Mouse (Mus musculus): ENCODE data around the gene Ttc39a. TPM values are rescaled to one million over a fixed set of nuclear protein-coding genes. Genes with fewer than 3 reads are reported as not detected.

Gene Ttc39a
- polyA plus RNA-seq, 1 experiment from 2014 or later = 29.7 TPM

DNA sequence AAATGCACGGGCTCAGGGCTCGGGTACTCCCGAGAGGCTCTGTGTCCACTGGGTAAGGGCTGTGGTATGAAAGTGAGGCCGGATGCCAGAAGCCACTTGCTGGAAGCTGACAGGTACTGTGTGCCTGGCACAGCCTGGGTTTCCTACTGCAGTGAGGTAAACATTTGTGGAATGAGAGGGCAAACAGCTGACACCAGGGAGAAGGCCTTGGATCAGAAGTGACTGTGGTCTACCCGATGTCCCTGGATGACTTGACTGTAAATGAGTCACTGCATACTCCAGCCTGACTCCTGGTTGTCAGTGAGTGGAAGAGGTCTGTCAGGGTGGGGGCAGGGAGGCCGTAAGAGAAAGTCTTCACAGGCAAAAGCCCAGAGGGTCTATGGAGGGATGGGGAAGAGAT is 27.2 kb downstream of the Ttc39a start:
- no peak for DNase-seq (ENCODE audit: low spot score)
- no peak overlapping the region for H3K9ac ChIP-seq (ENCODE audit: low read length)
- ATAC-seq (ENCODE audit: low FRiP score, low TSS enrichment) = no peak
- H3K4me3 ChIP-seq (ENCODE audit: low read depth, low read length) = no peak overlapping the region
- no peaks in the 10 kb centered on the region for H3K36me3 ChIP-seq (ENCODE audit: control insufficient read depth, insufficient read depth, low read length)
- no peaks in the 10 kb centered on the region for H3K4me1 ChIP-seq (replicated peaks; ENCODE audit: control insufficient read depth, insufficient read depth)
- TF ChIP-seq EP300 (optimal IDR thresholded peaks at IDR 0.05) = no peak
- TF ChIP-seq CTCF (IDR thresholded peaks at IDR 0.05; ENCODE audit: low read depth) = no peak
- no peaks in the 10 kb centered on the region for H3K27me3 ChIP-seq (ENCODE audit: control insufficient read depth, insufficient read depth, low read length)
- H3K27ac ChIP-seq (replicated peaks) = 0 out of 2 replicates have a peak overlapping the region, but pooled peaks have one; percentile 35
- no peaks in the 10 kb centered on the region for H3K9me3 ChIP-seq (ENCODE audit: control insufficient read depth, low read length)
- H3K4me2 ChIP-seq (replicated peaks; ENCODE audit: low read depth) = no peak overlapping the region
- WGBS = 57% methylated on average over 6 of the region's 6 CpGs

DNA sequence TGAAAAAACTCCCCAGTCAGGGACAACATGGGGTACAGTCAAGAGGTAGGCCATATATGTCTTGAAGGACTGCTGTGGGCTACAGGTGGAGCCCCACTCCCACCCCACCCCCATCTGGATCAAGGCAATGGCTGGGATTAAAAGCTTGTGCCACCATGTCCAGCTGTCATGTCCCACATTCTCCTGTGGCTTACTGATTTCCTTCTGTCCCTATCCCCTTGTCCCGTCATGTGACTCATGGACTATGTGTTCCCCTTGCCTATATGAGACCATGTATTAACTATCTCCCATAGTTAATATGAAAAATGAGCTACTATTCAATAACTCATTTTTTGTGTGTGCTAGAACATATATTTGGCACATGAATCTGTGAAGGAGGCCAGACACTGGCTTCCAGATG is 27.8 kb downstream of the Ttc39a start:
- Histone ChIP-seq H3K9me3 (ENCODE audit: control insufficient read depth, low read length) (no peaks in the 10 kb centered on the region), H3K4me2 (replicated peaks; ENCODE audit: low read depth) (no peak overlapping the region), H3K27ac (replicated peaks) (no peak overlapping the region), H3K36me3 (ENCODE audit: control insufficient read depth, insufficient read depth, low read length) (no peaks in the 10 kb centered on the region), H3K4me1 (replicated peaks; ENCODE audit: control insufficient read depth, insufficient read depth) (no peaks in the 10 kb centered on the region), H3K27me3 (ENCODE audit: control insufficient read depth, insufficient read depth, low read length) (no peaks in the 10 kb centered on the region), H3K4me3 (ENCODE audit: low read depth, low read length) (no peak overlapping the region), H3K9ac (ENCODE audit: low read length) (no peak overlapping the region)
- DNase-seq (ENCODE audit: low spot score) = no peak
- no peak for ATAC-seq (ENCODE audit: low FRiP score, low TSS enrichment)
- TF ChIP-seq CTCF (IDR thresholded peaks at IDR 0.05; ENCODE audit: low read depth) (no peak), EP300 (optimal IDR thresholded peaks at IDR 0.05) (no peak)
- 95% methylated on average over 1 of the region's 1 CpGs for WGBS

DNA sequence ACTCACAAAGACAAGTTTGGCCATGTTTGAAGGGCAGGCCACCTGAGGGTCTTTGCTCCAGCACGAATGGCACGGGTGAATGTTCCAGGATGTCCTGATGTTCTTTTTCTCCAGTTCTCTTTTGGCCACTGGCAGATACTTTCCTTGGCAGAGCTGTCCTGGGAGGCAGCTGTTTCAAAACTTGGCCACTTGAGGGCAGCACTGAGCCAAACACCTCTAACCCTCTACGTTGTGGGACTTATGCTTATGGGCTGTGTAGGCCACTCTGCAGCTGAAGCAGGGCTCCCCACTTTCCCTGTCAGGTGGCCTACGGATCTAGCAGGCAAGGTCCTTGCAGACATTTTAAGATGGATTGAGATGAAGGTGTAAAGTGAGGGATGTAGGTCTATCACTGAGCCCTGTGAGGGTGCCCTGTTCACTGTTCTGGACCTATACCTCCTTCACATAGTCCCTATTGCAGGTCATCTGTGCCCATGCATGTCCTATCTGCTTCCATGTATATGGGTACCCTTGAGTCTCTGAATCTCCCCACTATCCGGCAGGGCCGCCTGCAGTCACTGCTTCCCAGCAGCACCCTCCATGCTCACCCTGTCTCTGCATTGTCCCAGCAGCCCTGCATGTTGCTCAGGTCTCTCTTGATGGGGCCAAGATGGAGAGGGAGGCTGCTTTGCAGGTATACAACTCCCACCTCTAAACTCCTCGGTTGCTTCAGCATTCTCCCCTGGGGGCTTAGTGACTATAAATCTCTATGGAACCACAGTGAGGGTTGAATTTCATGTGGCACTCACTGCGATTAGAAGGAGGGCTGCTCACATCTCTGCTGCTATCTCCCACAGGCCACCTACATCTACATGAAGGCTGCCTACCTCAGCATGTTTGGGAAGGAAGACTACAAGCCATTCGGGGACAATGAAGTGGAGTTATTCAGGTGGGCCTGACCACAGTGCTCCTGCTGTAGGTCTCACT is 31.8 kb downstream of the Ttc39a start:
- no peaks in the 10 kb centered on the region for H3K36me3 ChIP-seq (ENCODE audit: control insufficient read depth, insufficient read depth, low read length)
- 0 out of 2 replicates have a peak overlapping the region, but pooled peaks have one; percentile 40 for H3K27ac ChIP-seq (replicated peaks)
- no peak overlapping the region for H3K9ac ChIP-seq (ENCODE audit: low read length)
- H3K9me3 ChIP-seq (ENCODE audit: control insufficient read depth, low read length) = no peaks in the 10 kb centered on the region
- no peak overlapping the region for H3K4me3 ChIP-seq (ENCODE audit: low read depth, low read length)
- TF ChIP-seq EP300 (optimal IDR thresholded peaks at IDR 0.05) (no peak), CTCF (IDR thresholded peaks at IDR 0.05; ENCODE audit: low read depth) (peak; percentile 90)
- no peaks in the 10 kb centered on the region for H3K4me1 ChIP-seq (replicated peaks; ENCODE audit: control insufficient read depth, insufficient read depth)
- no peak overlapping the region for H3K4me2 ChIP-seq (replicated peaks; ENCODE audit: low read depth)
- peak; percentile 70 for ATAC-seq (ENCODE audit: low FRiP score, low TSS enrichment)
- DNase-seq (ENCODE audit: low spot score) = peak; percentile 73
- H3K27me3 ChIP-seq (ENCODE audit: control insufficient read depth, insufficient read depth, low read length) = no peaks in the 10 kb centered on the region
- WGBS = 55% methylated on average over 9 of the region's 9 CpGs

DNA sequence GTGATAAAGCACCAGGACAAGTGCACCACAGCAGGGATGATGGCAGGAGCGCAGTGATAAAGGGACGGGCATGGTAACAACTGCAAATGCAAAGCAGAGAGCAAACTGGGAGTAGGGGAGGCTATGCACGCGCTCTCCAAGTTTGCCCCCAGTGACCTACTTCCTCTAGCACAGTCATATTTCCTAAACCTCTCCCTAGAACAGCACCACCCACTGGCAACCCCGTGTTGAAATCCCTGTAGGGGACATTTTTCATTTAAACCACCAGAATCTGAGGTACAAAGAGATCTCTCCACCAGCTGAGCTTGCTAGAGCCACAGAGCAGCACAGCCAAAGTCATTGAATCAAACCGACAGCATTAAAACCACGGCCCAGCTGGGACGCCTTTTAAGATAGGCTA is 32.7 kb downstream of the Ttc39a start:
- Histone ChIP-seq H3K27ac (replicated peaks) (0 out of 2 replicates have a peak overlapping the region, but pooled peaks have one; percentile 40), H3K4me1 (replicated peaks; ENCODE audit: control insufficient read depth, insufficient read depth) (no peaks in the 10 kb centered on the region), H3K36me3 (ENCODE audit: control insufficient read depth, insufficient read depth, low read length) (peaks cover 3% of the 10 kb centered on the region; the same call in 1 of the 2 replicates), H3K4me2 (replicated peaks; ENCODE audit: low read depth) (no peak overlapping the region), H3K9me3 (ENCODE audit: control insufficient read depth, low read length) (no peaks in the 10 kb centered on the region), H3K4me3 (ENCODE audit: low read depth, low read length) (no peak overlapping the region), H3K27me3 (ENCODE audit: control insufficient read depth, insufficient read depth, low read length) (no peaks in the 10 kb centered on the region), H3K9ac (ENCODE audit: low read length) (0 out of 2 replicates have a peak overlapping the region, but pooled peaks have one; percentile 4)
- TF ChIP-seq CTCF (IDR thresholded peaks at IDR 0.05; ENCODE audit: low read depth) (peak; percentile 38), EP300 (optimal IDR thresholded peaks at IDR 0.05) (no peak)
- no peak for ATAC-seq (ENCODE audit: low FRiP score, low TSS enrichment)
- no peak for DNase-seq (ENCODE audit: low spot score)
- WGBS = 75% methylated on average over 8 of the region's 8 CpGs

DNA sequence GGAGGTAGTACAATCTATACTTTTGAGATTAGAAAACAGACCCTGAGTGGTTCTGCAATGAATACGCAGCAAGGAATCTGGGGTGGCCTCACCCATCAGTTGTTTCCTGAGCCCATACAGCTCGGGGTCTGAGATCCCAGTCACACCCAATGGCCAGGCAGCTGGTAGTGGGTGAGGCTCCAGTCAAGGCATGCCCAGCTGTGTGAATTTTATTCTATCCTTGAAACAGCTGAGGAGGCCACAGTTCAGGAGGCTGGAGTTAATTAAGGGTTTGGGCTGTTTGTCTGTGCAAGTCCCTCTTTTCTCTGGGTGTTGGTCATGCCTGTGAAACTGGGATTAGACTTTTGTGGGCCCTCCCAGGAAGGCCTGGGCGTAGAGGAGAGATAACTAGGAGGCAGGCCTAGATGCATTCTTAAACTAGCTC is 33.4 kb downstream of the Ttc39a start:
- H3K4me1 ChIP-seq (replicated peaks; ENCODE audit: control insufficient read depth, insufficient read depth) = no peaks in the 10 kb centered on the region
- WGBS = 44% methylated on average over 3 of the region's 3 CpGs
- no peak for DNase-seq (ENCODE audit: low spot score)
- no peak overlapping the region for H3K9ac ChIP-seq (ENCODE audit: low read length)
- no peak overlapping the region for H3K4me3 ChIP-seq (ENCODE audit: low read depth, low read length)
- ATAC-seq (ENCODE audit: low FRiP score, low TSS enrichment) = peak; percentile 33; the same call in 1 of the 2 replicates
- no peak overlapping the region for H3K4me2 ChIP-seq (replicated peaks; ENCODE audit: low read depth)
- peaks cover 4% of the 10 kb centered on the region; the same call in 1 of the 2 replicates for H3K36me3 ChIP-seq (ENCODE audit: control insufficient read depth, insufficient read depth, low read length)
- H3K27ac ChIP-seq (replicated peaks) = peak overlapping the region; percentile 53
- no peak for TF ChIP-seq EP300 (optimal IDR thresholded peaks at IDR 0.05)
- no peak for TF ChIP-seq CTCF (IDR thresholded peaks at IDR 0.05; ENCODE audit: low read depth)
- H3K27me3 ChIP-seq (ENCODE audit: control insufficient read depth, insufficient read depth, low read length) = no peaks in the 10 kb centered on the region
- no peaks in the 10 kb centered on the region for H3K9me3 ChIP-seq (ENCODE audit: control insufficient read depth, low read length)

DNA sequence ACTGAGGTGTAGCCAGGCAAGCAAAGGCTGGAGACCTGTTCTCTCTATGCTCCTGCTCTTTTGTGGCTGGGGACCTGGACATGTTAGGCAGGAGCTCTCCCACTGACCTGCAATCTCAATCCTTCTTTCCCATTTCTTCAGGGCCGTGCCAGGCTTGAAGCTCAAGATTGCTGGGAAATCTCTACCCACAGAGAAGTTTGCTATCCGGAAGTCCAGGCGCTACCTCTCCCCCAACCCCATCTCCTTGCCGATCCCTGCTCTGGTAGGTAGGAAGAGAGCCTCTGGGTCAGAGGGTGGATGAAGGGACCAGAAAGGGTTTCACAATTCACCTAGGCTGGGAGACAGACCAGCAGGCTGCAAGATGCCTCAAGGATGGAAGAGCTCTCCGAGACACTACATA is 34.0 kb downstream of the Ttc39a start:
- TF ChIP-seq EP300 (optimal IDR thresholded peaks at IDR 0.05) = no peak
- TF ChIP-seq CTCF (IDR thresholded peaks at IDR 0.05; ENCODE audit: low read depth) = no peak
- no peak for ATAC-seq (ENCODE audit: low FRiP score, low TSS enrichment)
- no peaks in the 10 kb centered on the region for H3K9me3 ChIP-seq (ENCODE audit: control insufficient read depth, low read length)
- peaks cover 4% of the 10 kb centered on the region; the same call in 1 of the 2 replicates for H3K36me3 ChIP-seq (ENCODE audit: control insufficient read depth, insufficient read depth, low read length)
- WGBS = 92% methylated on average over 5 of the region's 5 CpGs
- H3K4me2 ChIP-seq (replicated peaks; ENCODE audit: low read depth) = no peak overlapping the region
- H3K27me3 ChIP-seq (ENCODE audit: control insufficient read depth, insufficient read depth, low read length) = no peaks in the 10 kb centered on the region
- H3K27ac ChIP-seq (replicated peaks) = peak overlapping the region; percentile 53; the same call in 1 of the 2 replicates
- DNase-seq (ENCODE audit: low spot score) = no peak
- H3K4me3 ChIP-seq (ENCODE audit: low read depth, low read length) = no peak overlapping the region
- no peak overlapping the region for H3K9ac ChIP-seq (ENCODE audit: low read length)
- H3K4me1 ChIP-seq (replicated peaks; ENCODE audit: control insufficient read depth, insufficient read depth) = no peaks in the 10 kb centered on the region

All from stomach, postnatal 0 days (tissue).